Mouse (Mus musculus) neural tube, embryonic 12.5 days (tissue): ENCODE measurements around the gene Ccdc13. TPM values are rescaled to one million over a fixed set of nuclear protein-coding genes. Genes with fewer than 3 reads are reported as not detected.
A peak's percentile ranks its signal among the peaks of the same experiment; 100 is the strongest.

Experiments used
- ATAC-seq: fragments of 200-750 bp; cut with Nextera tagmentation; 2 replicates; pipeline ENCODE4 v1.8.0; 2017; ENCODE audit warnings: low read depth, mild to moderate bottlenecking, moderate TSS enrichment, moderate library complexity; ENCODE audit not compliant: low FRiP score
- H3K27ac ChIP-seq: fragments of 300-500 bp; sonication (generic); 2 replicates; pipeline ENCODE4 v1.5.1; 2016
- H3K27me3 ChIP-seq: fragments of 300-500 bp; sonication (generic); replicated peaks from 2 replicates; pipeline ENCODE4 v1.6.1; 2016; ENCODE audit warnings: mild to moderate bottlenecking
- H3K36me3 ChIP-seq: fragments of 300-500 bp; sonication (generic); 2 replicates; pipeline ENCODE4 v1.6.1; 2016; ENCODE audit warnings: mild to moderate bottlenecking
- H3K4me1 ChIP-seq: fragments of 300-500 bp; sonication (generic); 2 replicates; pipeline ENCODE4 v1.6.1; 2016
- H3K4me2 ChIP-seq: fragments of 300-500 bp; sonication (generic); replicated peaks from 2 replicates; pipeline ENCODE4 v1.6.1; 2016; ENCODE audit warnings: mild to moderate bottlenecking
- H3K4me3 ChIP-seq: fragments of 300-500 bp; sonication (generic); 2 replicates; pipeline ENCODE4 v1.5.1; 2016
- H3K9ac ChIP-seq: fragments of 300-500 bp; sonication (generic); 2 replicates; pipeline ENCODE4 v1.6.1; 2016; ENCODE audit warnings: mild to moderate bottlenecking
- H3K9me3 ChIP-seq: fragments of 300-500 bp; sonication (generic); 2 replicates; pipeline ENCODE4 v1.6.1; 2016; ENCODE audit warnings: mild to moderate bottlenecking
- WGBS: fragments of 180-500 bp; shearing (Covaris S2); methylation state at CpG from one replicate; pipeline ENCODE4 v1.1.7; 2016; 5-methylcytosine and 5-hydroxymethylcytosine counted together
- polyA plus RNA-seq: library from polyadenylated mRNA; unstranded; fragments of >200 nt; fragmentation: Nextera tagmentation; extraction: Ambion mirVana; gene quantifications from 2 replicates; pipeline ENCODE4 v1.2.1, GENCODE M21; 2016

The Ccdc13 gene
- polyA plus RNA-seq, 1 experiment from 2014 or later = 4.0 TPM

DNA sequence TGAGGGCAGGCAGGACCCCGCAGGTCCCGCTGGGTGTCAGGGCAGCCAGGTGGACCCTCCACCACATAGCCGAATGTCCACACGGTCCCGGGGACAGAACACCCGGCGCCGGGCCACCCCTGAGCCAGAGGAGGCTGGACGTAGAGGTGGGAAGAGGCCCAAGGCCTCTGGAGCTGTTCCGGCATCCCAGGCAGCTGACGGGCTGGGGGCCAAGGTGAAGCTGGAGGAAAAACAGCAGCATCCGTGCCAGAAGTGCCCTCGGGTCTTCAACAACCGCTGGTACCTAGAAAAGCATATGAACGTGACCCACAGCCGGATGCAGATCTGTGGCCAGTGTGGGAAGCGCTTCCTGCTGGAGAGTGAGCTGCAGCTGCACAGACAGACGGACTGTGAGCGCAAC, 75.5 kb downstream of the Ccdc13 start:
- H3K27me3 ChIP-seq = no peaks in the 10 kb centered on the region
- ATAC-seq = no peak
- H3K36me3 ChIP-seq = peaks cover 64% of the 10 kb centered on the region
- H3K4me2 ChIP-seq = no peak overlapping the region
- peaks cover 25% of the 10 kb centered on the region for H3K4me1 ChIP-seq
- no peaks in the 10 kb centered on the region for H3K9me3 ChIP-seq
- 94% methylated on average over 19 of the region's 19 CpGs for WGBS
- H3K4me3 ChIP-seq = no peak overlapping the region
- H3K9ac ChIP-seq = no peak overlapping the region
- H3K27ac ChIP-seq = no peak overlapping the region

DNA sequence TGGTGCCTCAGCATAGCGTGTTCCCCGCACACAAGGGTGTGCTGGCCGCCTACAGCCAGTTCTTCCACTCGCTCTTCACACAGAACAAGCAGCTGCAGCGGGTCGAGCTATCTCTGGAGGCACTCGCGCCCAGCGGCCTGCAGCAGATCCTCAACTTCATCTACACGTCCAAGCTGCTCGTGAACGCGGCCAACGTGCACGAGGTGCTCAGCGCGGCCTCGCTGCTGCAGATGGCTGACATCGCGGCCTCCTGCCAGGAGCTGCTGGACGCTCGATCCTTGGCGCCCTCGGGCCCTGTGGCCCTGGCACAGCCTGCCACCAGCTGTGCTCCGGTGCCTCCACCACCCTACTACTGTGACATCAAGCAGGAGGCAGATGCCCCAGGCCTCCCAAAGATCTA, 76.5 kb downstream of the Ccdc13 start:
- WGBS = 90% methylated on average over 25 of the region's 25 CpGs
- Histone ChIP-seq H3K27me3 (no peaks in the 10 kb centered on the region), H3K27ac (no peak overlapping the region)

DNA sequence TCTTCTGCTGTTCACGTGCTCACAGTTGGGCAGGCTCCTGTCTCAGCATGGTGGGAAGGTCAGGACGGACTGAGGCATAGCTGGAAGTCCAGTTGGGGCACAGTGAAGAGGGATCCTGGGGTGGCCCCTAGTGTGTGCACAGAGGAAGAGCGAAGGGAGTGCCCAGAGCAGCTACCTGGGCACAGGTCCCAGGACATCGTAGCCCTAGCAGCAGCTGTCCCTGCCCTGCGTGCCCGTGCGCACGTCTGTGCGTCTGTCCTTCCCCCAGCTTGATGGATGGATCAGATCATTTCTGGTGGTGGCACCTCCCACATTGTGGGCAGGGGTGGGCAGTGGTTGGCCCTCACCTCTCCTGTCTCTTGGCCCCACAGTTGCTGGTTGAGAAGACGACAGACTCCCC, 77.0 kb downstream of the Ccdc13 start:
- Histone ChIP-seq H3K4me3 (no peak overlapping the region), H3K9ac (no peak overlapping the region), H3K4me2 (no peak overlapping the region), H3K27ac (no peak overlapping the region), H3K27me3 (no peaks in the 10 kb centered on the region), H3K9me3 (no peaks in the 10 kb centered on the region), H3K4me1 (peaks cover 39% of the 10 kb centered on the region), H3K36me3 (peaks cover 49% of the 10 kb centered on the region)
- ATAC-seq = no peak
- 92% methylated on average over 10 of the region's 10 CpGs for WGBS

More for the DNA sequence above, 76.5 kb downstream of the Ccdc13 start:
- Histone ChIP-seq H3K4me1 (peaks cover 34% of the 10 kb centered on the region), H3K4me2 (no peak overlapping the region), H3K36me3 (peaks cover 54% of the 10 kb centered on the region), H3K9me3 (no peaks in the 10 kb centered on the region), H3K4me3 (no peak overlapping the region), H3K9ac (no peak overlapping the region)
- no peak for ATAC-seq

DNA sequence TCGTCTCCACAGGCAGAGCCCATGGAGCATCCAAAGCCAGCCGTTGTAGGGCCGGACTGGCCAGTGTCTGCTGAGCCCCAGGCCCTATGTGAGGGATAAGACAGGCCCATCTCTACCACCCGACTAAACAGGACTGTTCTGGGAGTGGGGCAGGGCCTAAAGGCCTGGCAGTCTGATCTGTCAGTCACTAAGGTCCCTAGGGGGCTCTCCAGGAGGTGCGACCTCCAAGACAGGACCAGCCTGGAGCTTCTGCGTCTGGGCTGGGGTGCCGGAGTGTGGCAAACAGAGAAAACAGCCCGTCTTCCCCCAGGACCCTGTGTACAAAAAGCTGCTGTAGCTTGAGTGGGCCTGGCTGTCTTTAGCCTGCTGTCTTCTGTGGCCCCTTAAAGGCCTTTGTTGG, 77.5 kb downstream of the Ccdc13 start:
- peaks cover 39% of the 10 kb centered on the region for H3K4me1 ChIP-seq
- H3K4me3 ChIP-seq = no peak overlapping the region
- peak overlapping the region; percentile 96; the same call in 1 of the 2 replicates for H3K4me2 ChIP-seq
- no peak for ATAC-seq
- peaks cover 47% of the 10 kb centered on the region for H3K36me3 ChIP-seq
- no peak overlapping the region for H3K27ac ChIP-seq
- H3K9ac ChIP-seq = no peak overlapping the region
- WGBS = 75% methylated on average over 8 of the region's 8 CpGs
- H3K9me3 ChIP-seq = no peaks in the 10 kb centered on the region
- no peaks in the 10 kb centered on the region for H3K27me3 ChIP-seq

DNA sequence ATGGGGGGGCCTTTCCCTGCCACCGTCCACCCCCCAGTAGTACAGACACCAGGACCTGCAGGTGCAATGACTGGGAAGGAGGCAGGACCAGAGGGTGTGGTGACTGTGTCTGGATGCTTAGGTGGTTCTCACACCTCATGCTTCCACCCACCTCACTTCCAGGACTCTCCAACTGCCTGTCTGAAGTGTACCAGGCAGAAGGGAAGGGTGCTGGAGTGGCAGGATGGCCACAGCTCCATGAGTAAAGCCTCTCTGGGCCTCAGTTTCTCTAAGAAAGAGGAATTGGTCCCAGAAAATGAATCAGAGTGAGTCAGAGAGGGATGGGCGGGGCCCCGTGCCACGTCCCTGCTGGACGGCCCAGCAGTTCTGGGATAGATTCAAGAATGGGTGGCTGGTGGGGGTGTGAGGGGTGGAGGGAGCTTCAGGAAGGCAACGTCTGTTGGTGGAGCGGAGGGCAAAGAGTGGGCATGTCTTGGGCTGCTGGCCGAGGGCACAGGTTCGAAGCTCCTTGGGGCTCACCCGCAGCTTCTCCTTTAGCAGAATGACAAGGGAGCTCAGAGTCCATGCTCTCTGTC, 78.1 kb downstream of the Ccdc13 start:
- H3K9me3 ChIP-seq = no peaks in the 10 kb centered on the region
- no peak overlapping the region for H3K27ac ChIP-seq
- peaks cover 44% of the 10 kb centered on the region for H3K36me3 ChIP-seq
- peak overlapping the region; percentile 94 for H3K9ac ChIP-seq
- peak overlapping the region; percentile 96 for H3K4me2 ChIP-seq
- peak overlapping the region; percentile 89 for H3K4me3 ChIP-seq
- H3K4me1 ChIP-seq = peaks cover 39% of the 10 kb centered on the region
- H3K27me3 ChIP-seq = no peaks in the 10 kb centered on the region
- ATAC-seq = no peak
- 58% methylated on average over 10 of the region's 10 CpGs for WGBS

DNA sequence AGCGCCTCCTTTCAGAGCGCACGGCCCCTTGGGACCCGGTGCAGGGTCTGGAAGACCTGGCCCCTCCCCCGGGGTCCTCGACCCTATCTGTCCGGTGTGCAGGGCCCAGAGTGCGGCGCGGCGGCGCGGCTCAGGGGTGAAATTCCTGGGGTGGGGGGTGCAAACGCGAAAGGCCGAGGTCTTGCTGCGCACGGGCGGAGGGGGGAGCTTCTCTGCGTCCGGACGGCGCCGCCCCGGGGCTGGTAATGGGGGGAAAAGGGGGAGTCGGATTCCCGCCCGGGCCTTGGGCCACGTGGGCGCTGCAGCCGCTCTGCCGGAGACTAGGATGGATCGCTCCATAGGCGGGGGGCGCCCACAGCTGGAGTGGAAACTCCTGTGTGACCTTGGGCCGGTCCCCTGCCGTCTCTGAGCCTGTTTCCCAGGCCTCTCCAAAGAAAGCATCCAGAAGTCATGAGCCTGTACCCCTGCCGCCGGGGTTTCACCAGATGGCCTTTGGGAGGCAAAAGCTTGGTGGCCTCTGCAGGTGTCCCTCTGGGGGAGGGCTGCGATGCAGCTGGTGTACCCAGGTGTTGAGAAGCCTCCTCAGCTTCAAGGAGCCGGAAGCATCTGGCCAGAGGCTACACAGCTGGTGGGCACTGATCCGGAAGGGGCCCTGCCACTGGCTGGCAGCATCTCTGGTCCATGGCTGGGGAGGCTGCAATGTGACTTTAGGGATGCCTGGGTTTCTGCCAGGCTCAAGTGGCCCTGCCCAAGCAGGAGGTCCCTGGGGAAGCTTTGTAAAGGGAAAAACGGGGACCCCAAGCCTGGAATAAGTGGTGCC, 78.8 kb downstream of the Ccdc13 start:
- H3K4me3 ChIP-seq = peak overlapping the region; percentile 89
- no peaks in the 10 kb centered on the region for H3K9me3 ChIP-seq
- no peaks in the 10 kb centered on the region for H3K27me3 ChIP-seq
- H3K4me2 ChIP-seq = peak overlapping the region; percentile 96
- H3K9ac ChIP-seq = peak overlapping the region; percentile 94
- peaks cover 39% of the 10 kb centered on the region for H3K4me1 ChIP-seq
- WGBS = 1% methylated on average over 43 of the region's 43 CpGs
- H3K36me3 ChIP-seq = peaks cover 42% of the 10 kb centered on the region
- peak overlapping the region; percentile 75 for H3K27ac ChIP-seq
- ATAC-seq = peak; percentile 62

DNA sequence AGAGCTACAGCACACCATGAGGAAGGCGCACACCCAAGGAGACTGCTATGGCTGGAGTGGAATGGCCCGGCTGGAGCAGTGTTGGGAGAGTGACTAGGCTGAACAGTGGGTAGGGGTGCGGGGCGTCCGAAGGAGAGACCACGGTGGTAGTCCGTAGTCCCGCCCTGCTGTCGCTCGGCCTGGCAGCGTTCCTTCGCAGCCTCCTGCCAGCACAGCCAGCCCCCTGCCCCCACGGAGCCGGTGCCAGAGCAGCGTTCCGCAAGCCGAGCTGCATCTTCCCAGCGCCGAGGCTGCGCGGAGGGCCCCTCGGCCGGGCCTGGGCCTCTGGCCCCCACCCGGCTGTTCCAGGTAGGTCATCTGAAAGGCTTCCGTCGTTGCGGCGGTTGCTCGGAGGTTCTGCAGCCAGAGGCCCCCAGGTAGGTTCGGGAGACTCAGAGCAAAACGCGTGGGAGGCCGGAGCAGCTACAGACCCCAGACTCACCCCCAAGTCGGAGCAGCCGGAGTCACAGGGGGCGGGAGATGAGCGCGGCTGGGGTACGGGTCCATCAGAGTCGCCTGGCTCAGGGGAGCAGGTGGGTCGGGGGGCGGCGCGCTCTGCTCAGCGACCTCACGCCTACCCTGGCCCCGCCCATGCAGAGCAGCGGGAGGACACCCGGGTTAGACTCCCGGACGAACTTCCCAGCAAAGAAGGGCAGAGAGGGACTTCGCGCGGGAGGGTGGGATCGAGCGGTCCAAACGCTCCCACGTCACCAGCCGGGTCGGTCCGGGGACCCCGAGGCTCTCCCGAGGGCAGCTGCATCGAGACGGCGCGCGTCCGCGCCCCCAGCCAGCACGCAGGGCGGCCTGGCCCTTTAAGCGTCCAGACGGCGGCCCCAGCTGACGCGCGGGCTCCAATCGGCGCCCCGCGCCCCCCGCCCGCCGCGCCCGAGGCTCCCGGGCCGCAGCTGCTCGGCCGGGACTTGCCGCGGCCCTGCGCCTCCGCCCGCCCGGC, 79.9 kb downstream of the Ccdc13 start, which contains the start of gene Zfp651:
Gene Zfp651 (plus strand): TSS at position 240 of the 991 bp plus-strand sequence.
- H3K4me1 ChIP-seq = peaks cover 39% of the 10 kb centered on the region
- H3K9me3 ChIP-seq = no peaks in the 10 kb centered on the region
- H3K9ac ChIP-seq = peak within 1 kb of the TSS; percentile 94
- peak within 1 kb of the TSS; percentile 96 for H3K4me2 ChIP-seq
- under 1% methylated on average over 97 of the region's 97 CpGs for WGBS
- ATAC-seq = peak; percentile 85
- H3K4me3 ChIP-seq = peak within 1 kb of the TSS; percentile 89
- H3K27ac ChIP-seq = peak within 1 kb of the TSS; percentile 75
- H3K27me3 ChIP-seq = no peaks in the 10 kb centered on the region
- H3K36me3 ChIP-seq = peaks cover 43% of the 10 kb centered on the region

DNA sequence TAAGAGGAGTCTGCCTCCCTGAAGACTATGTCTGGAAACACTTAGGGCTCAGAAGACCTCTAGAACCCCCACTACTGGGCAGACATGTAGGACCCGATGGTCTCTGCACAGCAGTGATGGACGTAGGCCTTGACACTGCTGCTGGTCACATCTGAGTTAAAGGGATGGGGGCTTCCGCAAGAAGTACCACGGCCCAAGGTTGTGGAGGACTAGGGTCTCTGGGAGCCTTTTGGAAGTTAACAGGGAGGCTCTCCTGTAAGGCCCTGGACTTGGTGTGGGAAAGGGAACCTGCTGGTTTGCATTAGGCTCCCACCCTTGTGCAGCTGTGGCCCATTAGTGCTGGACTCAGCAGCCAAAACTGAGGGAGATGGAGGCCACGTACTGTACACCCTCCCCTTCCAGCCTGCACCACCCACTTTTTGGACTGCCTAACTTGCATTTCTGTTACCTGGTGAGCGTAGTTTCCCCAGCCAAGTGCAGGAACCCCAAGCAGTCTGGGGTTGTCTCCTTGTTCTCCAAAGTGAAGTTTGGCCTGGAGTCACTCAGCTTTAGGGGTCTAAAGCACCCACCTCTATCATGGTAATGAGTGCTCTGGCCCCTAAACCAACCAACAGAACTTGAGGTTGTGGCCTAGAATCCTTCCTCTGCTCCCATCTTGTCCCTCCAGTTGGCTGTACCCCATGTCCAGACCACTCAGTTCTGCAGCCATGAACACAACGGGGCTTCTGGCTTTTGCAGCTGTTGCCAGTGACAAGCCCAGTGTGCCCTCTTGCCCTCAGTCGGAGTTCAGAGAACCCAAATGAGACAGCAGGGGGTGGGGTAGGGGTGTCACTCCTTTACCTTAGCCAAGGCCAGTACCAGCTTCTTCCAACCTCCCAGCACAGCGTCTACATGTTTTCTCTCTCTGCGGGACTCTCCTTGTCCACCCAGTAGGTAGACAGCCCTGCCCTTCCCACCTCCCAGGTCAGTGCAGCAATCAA, 81.1 kb downstream of the Ccdc13 start:
- 58% methylated on average over 10 of the region's 10 CpGs for WGBS
- Histone ChIP-seq H3K4me1 (peaks cover 39% of the 10 kb centered on the region), H3K4me3 (peak overlapping the region; percentile 89; the same call in 1 of the 2 replicates), H3K9ac (peak overlapping the region; percentile 94), H3K27ac (no peak overlapping the region), H3K27me3 (no peaks in the 10 kb centered on the region), H3K4me2 (peak overlapping the region; percentile 96), H3K9me3 (no peaks in the 10 kb centered on the region), H3K36me3 (peaks cover 37% of the 10 kb centered on the region)
- no peak for ATAC-seq

DNA sequence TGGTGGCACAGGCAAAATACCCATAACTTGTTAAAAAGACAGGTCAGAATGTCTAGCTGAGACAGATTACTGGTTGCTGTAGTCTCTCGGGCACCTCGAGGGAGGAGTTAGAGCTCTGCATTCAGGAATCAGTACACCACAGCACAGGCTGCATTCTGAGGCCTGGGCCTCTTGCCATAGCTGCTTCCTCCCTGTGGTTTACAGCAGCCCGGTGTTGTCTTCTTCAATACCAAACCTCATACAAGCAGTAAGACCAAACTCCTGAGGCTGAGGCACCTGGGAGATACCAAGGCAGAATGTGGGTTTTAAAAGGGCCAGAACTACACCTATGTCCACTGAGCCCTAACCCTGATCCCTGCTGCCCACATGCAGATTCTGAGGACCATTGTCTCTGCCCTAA, 81.8 kb downstream of the Ccdc13 start:
- H3K36me3 ChIP-seq = peaks cover 36% of the 10 kb centered on the region
- no peak overlapping the region for H3K4me3 ChIP-seq
- WGBS = 76% methylated on average over 3 of the region's 3 CpGs
- H3K27me3 ChIP-seq = no peaks in the 10 kb centered on the region
- no peak overlapping the region for H3K27ac ChIP-seq
- no peak overlapping the region for H3K4me2 ChIP-seq
- no peaks in the 10 kb centered on the region for H3K9me3 ChIP-seq
- H3K9ac ChIP-seq = no peak overlapping the region
- ATAC-seq = no peak
- H3K4me1 ChIP-seq = peaks cover 39% of the 10 kb centered on the region

DNA sequence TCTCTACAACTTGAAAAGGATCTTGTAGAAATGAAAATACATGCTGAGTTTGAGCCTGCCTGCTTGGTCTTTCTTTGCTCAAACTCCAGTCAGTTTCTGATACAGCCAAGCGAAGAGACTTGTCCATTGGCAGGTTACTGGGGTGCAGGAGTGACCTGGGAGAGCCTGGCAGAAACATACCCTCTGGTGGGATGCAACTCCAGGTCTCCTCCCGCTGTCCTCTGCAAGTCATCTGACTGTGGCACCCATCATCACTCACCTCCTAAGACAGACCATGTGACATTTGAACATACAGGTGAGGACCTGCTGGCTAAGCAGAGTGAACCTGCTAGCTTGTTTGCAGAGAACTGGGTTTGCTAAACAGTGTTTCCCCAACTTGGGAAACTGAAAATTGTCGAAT, 82.5 kb downstream of the Ccdc13 start:
- Histone ChIP-seq H3K4me3 (no peak overlapping the region), H3K27me3 (no peaks in the 10 kb centered on the region), H3K4me2 (no peak overlapping the region), H3K27ac (no peak overlapping the region), H3K9ac (no peak overlapping the region), H3K9me3 (no peaks in the 10 kb centered on the region), H3K36me3 (peaks cover 40% of the 10 kb centered on the region), H3K4me1 (peaks cover 34% of the 10 kb centered on the region)
- ATAC-seq = no peak
- WGBS = 87% methylated on average over 3 of the region's 3 CpGs

DNA sequence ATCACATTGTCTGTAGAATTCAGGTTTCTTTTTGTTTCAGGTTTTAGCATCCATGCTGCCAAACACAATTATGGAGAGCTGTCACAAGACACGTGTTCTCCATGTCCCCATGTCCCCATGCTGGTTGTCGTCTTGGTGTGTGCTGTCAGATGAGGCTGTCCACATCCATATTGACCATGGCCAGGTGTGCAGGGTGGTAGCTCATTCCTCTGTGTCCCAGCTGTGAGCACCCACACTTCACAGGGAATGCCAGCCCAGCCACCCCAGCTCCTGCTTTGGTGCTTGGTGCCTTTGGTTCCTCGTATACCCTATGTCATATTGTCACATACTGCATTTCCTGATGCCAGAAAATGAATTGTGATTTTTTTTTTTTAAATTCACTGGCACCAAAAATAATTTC, 84.6 kb downstream of the Ccdc13 start:
- no peak overlapping the region for H3K4me2 ChIP-seq
- no peaks in the 10 kb centered on the region for H3K9me3 ChIP-seq
- H3K36me3 ChIP-seq = peaks cover 61% of the 10 kb centered on the region
- peaks cover 20% of the 10 kb centered on the region for H3K4me1 ChIP-seq
- no peak for ATAC-seq
- no peaks in the 10 kb centered on the region for H3K27me3 ChIP-seq
- no peak overlapping the region for H3K9ac ChIP-seq
- H3K4me3 ChIP-seq = no peak overlapping the region
- 89% methylated on average over 3 of the region's 3 CpGs for WGBS
- H3K27ac ChIP-seq = no peak overlapping the region
